7 mouse cellular contexts compared by ENCODE assay signal in genomic region chr10:25621747-25622134, GRCm38 (mm10).
A peak's percentile ranks its signal among the peaks of the same experiment; 100 is the strongest.
ATAC-seq lines count a peak whose summit lies in the region.
"Not testable (repeated sequence)": the region's sequence is repeated elsewhere in the genome, so short reads cannot be mapped to it uniquely, and the experiment has no call there.

No protein-coding gene starts in this region.

- H3K27ac ChIP-seq in forebrain, embryonic 13.5 days; intestine, embryonic 16.5 days (ENCODE audit: low read length); lung, embryonic 16.5 days (ENCODE audit: low read length): not testable (repeated sequence)
- peak overlapping the region; percentile 60 for H3K27ac ChIP-seq in hindbrain, embryonic 13.5 days
- peak overlapping the region; percentile 40; the same call in 1 of the 2 replicates for H3K27ac ChIP-seq in limb, embryonic 13.5 days
- peak overlapping the region; percentile 68 for H3K27ac ChIP-seq in midbrain, embryonic 16.5 days (ENCODE audit: low read length)
- peak overlapping the region; percentile 33; the same call in 1 of the 2 replicates for H3K27ac ChIP-seq in stomach, embryonic 16.5 days (ENCODE audit: low read length)

- H3K4me1 ChIP-seq in forebrain, embryonic 13.5 days; intestine, embryonic 16.5 days (ENCODE audit: control insufficient read depth, insufficient read depth, low read length); lung, embryonic 16.5 days (replicated peaks; ENCODE audit: control insufficient read depth, insufficient read depth, low read length); stomach, embryonic 16.5 days (ENCODE audit: control insufficient read depth, insufficient read depth, low read length): not testable (repeated sequence)
- H3K4me1 ChIP-seq in hindbrain, embryonic 13.5 days (replicated peaks) = peaks cover 15% of the 10 kb centered on the region; the same call in 1 of the 2 replicates
- peaks cover 12% of the 10 kb centered on the region for H3K4me1 ChIP-seq in limb, embryonic 13.5 days
- H3K4me1 ChIP-seq in midbrain, embryonic 16.5 days (ENCODE audit: control insufficient read depth, insufficient read depth, low read length) = peaks cover 13% of the 10 kb centered on the region

- H3K4me2 ChIP-seq in forebrain, embryonic 13.5 days = peak overlapping the region; percentile 24; the same call in 1 of the 2 replicates
- peak overlapping the region; percentile 32; the same call in 1 of the 2 replicates for H3K4me2 ChIP-seq in hindbrain, embryonic 13.5 days
- not testable (repeated sequence) for H3K4me2 ChIP-seq in intestine, embryonic 16.5 days (ENCODE audit: low read depth, low read length)
- peak overlapping the region; percentile 35 for H3K4me2 ChIP-seq in limb, embryonic 13.5 days (replicated peaks)
- peak overlapping the region; percentile 32; the same call in 1 of the 2 replicates for H3K4me2 ChIP-seq in lung, embryonic 16.5 days (ENCODE audit: low read depth, low read length)
- H3K4me2 ChIP-seq in midbrain, embryonic 16.5 days (ENCODE audit: low read length) = peak overlapping the region; percentile 26; the same call in 1 of the 2 replicates
- peak overlapping the region; percentile 26; the same call in 1 of the 2 replicates for H3K4me2 ChIP-seq in stomach, embryonic 16.5 days (ENCODE audit: low read depth, low read length)

- H3K36me3 ChIP-seq in forebrain, embryonic 13.5 days (ENCODE audit: poor library complexity, severe bottlenecking); hindbrain, embryonic 13.5 days; intestine, embryonic 16.5 days (ENCODE audit: control insufficient read depth, insufficient read depth, low read length); limb, embryonic 13.5 days; lung, embryonic 16.5 days (ENCODE audit: control insufficient read depth, insufficient read depth, low read length); midbrain, embryonic 16.5 days (ENCODE audit: control insufficient read depth, insufficient read depth, low read length); stomach, embryonic 16.5 days (ENCODE audit: control insufficient read depth, insufficient read depth, low read length): not testable (repeated sequence)

- H3K9ac ChIP-seq in forebrain, embryonic 13.5 days; hindbrain, embryonic 13.5 days; intestine, embryonic 16.5 days (ENCODE audit: low read depth, low read length); limb, embryonic 13.5 days; lung, embryonic 16.5 days (ENCODE audit: low read length); midbrain, embryonic 16.5 days (ENCODE audit: low read depth, low read length); stomach, embryonic 16.5 days (ENCODE audit: low read length): not testable (repeated sequence)

- not testable (repeated sequence) for H3K27me3 ChIP-seq in forebrain, embryonic 13.5 days; hindbrain, embryonic 13.5 days; intestine, embryonic 16.5 days (replicated peaks; ENCODE audit: control insufficient read depth, insufficient read depth, low read length); limb, embryonic 13.5 days; lung, embryonic 16.5 days (ENCODE audit: control insufficient read depth, insufficient read depth, low read depth, low read length); midbrain, embryonic 16.5 days (ENCODE audit: control insufficient read depth, insufficient read depth, low read depth, low read length); stomach, embryonic 16.5 days (ENCODE audit: control insufficient read depth, insufficient read depth, low read length)

- H3K4me3 ChIP-seq in forebrain, embryonic 13.5 days; hindbrain, embryonic 13.5 days; intestine, embryonic 16.5 days (ENCODE audit: low read length); limb, embryonic 13.5 days; lung, embryonic 16.5 days (ENCODE audit: low read length); midbrain, embryonic 16.5 days (ENCODE audit: low read depth, low read length); stomach, embryonic 16.5 days (replicated peaks; ENCODE audit: low read length): not testable (repeated sequence)

- WGBS in forebrain, embryonic 13.5 days = 27% methylated on average over 1 of the region's 1 CpGs
- 38% methylated on average over 1 of the region's 1 CpGs for WGBS in hindbrain, embryonic 13.5 days
- 43% methylated on average over 1 of the region's 1 CpGs for WGBS in intestine, embryonic 16.5 days
- 52% methylated on average over 1 of the region's 1 CpGs for WGBS in limb, embryonic 13.5 days
- 21% methylated on average over 1 of the region's 1 CpGs for WGBS in lung, embryonic 16.5 days
- 31% methylated on average over 1 of the region's 1 CpGs for WGBS in midbrain, embryonic 16.5 days
- 35% methylated on average over 1 of the region's 1 CpGs for WGBS in stomach, embryonic 16.5 days

- H3K9me3 ChIP-seq in forebrain, embryonic 13.5 days (replicated peaks); hindbrain, embryonic 13.5 days; intestine, embryonic 16.5 days (ENCODE audit: control insufficient read depth, low read length); limb, embryonic 13.5 days; lung, embryonic 16.5 days (ENCODE audit: control insufficient read depth, low read length); midbrain, embryonic 16.5 days (replicated peaks; ENCODE audit: control insufficient read depth, low read length, poor library complexity, severe bottlenecking); stomach, embryonic 16.5 days (replicated peaks; ENCODE audit: control insufficient read depth, low read length): not testable (repeated sequence)

- ATAC-seq in forebrain, embryonic 13.5 days = peak; percentile 41; the same call in 1 of the 2 replicates
- ATAC-seq in hindbrain, embryonic 13.5 days (ENCODE audit: low FRiP score) = peak; percentile 27; the same call in 1 of the 2 replicates
- ATAC-seq in intestine, embryonic 16.5 days = 0 out of 2 replicates have a peak, but pooled peaks have one; percentile 16
- peak; percentile 61; the same call in 1 of the 2 replicates for ATAC-seq in limb, embryonic 13.5 days (ENCODE audit: low FRiP score, low read depth)
- 0 out of 2 replicates have a peak, but pooled peaks have one; percentile 20 for ATAC-seq in lung, embryonic 16.5 days (ENCODE audit: low read depth)
- ATAC-seq in midbrain, embryonic 16.5 days = peak; percentile 61; the same call in 1 of the 2 replicates
- not testable (repeated sequence) for ATAC-seq in stomach, embryonic 16.5 days (ENCODE audit: insufficient read depth, low FRiP score)
